Mouse (Mus musculus) hematopoietic stem cell, adult 5-6 weeks (primary cell): Measurements from ENCODE around the gene Sorbs1. TPM values are rescaled to one million over a fixed set of nuclear protein-coding genes. Genes with fewer than 3 reads are reported as not detected.

ENCODE experiments used
- ATAC-seq, 2 experiments: fragments of 125-278 bp in 1 of 2; replicated peaks in 1 of 2; 2 replicates each; pipeline ENCODE4 v1.8.0; 2016 to 2017; ENCODE audit warnings: inconsistent platforms in 2 of 2, mild to moderate bottlenecking in 2 of 2, moderate number of reproducible peaks in 2 of 2, low read depth in 1 of 2, moderate TSS enrichment in 1 of 2; ENCODE audit not compliant: low FRiP score in 2 of 2, poor library complexity in 2 of 2, severe bottlenecking in 2 of 2, insufficient read depth in 1 of 2, low TSS enrichment in 1 of 2
- total RNA-seq: library from RNA; stranded (forward); fragments of 172-1452, 232-1000 nt; gene quantifications from 2 replicates; pipeline ENCODE4 v1.2.3, GENCODE M21; 2017

The Sorbs1 gene
- total RNA-seq, 1 experiment from 2014 or later = 11.6 TPM

DNA sequence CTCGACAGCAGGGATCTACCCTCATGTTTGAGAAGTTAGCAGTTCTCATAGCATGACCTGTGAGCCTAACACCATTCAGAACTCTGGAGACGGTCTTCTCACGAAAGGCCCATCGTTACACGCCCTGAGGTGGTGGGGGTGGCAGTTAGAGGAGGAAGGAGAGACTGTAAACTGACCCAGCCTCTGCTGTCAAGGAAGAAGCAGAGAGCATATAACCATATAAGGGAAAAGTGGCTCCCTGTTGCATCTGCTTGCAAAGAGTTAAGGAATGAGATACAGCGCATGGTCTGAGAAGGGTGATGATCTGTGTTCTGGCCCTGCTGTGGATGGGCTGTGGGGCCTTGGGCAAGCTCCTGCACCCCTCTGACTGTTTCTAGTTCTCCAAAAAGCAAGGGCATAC lies 50.7 kb downstream of the Sorbs1 start:
- ATAC-seq = no peak

DNA sequence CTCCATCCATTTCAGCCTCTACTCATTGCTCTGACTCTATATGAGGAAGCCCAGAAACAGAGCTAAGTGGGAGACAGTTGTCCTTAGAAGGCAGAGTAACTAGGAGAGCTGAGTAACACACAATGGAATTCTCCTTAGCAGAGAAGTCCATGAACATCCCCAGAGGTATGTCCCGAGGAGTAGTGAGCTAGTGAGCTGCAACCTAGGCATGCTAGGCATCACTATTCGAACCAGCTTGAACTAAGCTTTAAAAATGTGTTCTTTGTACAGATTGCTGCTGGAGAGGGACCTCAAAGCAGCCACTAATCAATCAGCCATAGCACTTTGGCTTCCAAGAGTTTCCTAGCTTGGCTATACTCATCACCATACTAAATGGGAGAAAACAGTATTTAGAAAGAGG lies 51.1 kb downstream of the Sorbs1 start:
- no peak for ATAC-seq

DNA sequence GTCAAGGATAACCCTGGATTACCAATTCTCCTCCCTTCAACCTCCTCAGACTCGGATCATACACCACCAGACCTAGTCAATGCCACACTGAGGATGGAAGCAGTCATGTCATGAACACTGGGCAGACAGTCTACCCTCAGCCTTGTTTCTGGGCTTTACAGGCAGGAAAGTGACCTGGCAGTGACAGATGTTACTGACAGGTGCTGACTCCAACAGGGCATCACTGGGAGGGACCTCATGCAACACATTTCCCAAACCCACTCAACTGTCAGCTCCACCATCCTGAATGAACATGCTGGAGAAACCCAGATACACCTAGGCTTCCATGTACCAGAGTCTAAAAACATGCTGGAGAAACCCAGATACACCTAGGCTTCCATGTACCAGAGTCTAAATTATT lies 51.9 kb downstream of the Sorbs1 start:
- ATAC-seq = no peak

DNA sequence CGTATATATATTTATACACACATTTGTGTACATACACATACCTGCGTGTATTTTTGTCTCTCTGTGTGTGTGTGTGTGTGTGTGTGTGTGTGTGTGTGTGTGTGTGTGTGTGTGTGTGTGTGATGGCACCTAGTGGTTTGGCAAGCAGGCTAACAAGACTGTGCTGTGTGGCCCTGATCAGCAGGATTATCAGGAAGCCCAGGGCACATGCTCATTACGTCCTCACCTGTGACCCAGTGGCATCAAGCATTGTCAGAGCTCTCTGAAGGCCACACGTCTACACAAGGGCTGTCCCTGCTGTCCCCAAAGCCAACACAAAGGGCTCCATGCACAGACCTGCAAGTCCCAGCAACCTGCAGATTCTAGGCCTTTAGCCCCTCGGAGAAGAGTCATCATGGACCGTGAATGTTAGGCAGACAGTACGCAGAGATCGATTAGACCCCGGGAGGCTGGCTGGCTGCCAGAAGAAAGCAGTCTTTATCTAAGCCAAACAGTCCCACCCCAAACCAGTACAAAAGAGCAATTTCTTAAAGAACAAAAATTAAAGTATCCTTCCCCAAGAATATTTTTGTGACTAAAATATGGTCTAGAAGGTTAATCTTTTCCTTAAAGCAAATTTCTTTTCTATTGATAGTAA lies 52.6 kb downstream of the Sorbs1 start:
- ATAC-seq = no peak

DNA sequence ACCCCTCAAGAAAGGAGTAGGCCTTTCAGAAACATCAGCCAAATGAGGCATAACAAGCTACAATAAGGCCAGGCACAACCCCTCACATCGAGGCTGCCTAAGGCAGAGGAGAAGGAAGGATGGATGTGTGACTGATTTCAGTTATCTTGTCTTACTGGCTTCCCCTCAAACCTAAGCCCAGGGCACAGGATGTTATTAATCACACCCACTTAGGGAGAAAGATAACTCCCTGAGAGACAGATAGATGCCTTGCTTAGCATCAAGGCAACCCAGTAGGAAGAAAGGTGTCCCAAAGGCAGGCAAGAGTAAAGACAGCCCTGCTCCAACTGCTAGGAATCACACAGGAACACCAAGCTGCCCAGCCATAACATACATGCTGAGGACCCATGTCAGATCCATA lies 54.2 kb downstream of the Sorbs1 start:
- no peak for ATAC-seq

DNA sequence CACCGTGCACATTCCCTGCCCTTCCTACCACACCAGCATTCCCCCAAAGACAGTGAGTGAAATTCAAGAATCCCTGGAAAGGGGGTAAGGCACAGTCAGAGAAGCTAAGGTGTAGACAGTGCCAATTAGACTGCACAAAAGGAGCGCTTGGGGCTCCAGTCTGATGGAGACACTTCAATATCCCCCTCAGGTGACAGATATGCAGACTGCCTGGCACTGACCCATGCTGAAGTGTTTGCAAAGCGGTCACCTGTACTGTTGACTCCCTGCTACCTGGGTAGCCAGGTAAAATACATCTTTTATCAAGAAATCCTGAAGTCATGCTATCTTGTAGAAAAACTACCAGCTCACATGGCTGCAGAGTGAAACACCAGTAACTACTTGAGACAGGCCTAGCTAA lies 54.8 kb downstream of the Sorbs1 start:
- no peak for ATAC-seq

DNA sequence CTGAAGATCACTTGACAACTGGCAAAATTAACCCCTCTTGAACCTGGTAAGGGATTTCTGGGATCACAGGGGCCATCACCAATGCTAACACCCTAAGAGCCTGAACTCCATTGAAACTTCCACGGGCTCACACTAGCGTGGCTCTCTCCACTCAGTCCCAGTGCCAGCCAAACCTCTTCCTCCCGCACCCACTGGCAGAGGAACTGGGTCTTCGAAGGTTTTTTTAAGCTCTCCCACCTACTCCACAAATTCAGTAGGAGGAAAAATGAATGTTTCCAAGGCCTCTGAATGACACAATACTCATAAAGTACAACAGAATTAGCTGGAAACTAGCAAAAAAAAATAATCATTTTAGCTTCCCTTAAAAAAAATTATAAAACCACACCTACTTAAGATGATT lies 58.3 kb downstream of the Sorbs1 start:
- ATAC-seq = no peak

DNA sequence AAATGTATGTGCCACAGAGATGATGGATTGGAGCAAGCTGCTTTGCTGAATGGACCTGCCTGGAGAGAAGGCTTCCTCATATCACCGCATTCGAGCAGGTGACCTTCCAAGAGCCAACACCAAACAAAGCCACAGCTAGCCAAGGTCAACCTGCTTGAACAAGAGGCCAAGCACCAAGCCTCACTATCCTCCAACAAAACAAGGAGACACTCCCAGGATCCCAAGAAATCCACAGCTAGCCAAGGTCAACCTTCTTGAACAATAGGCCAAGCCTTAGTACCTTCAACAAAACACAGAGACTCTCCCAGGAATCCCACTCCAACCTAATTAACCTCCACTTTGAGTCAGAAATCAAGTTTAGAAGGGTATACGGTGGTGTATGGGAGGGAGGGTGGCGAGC lies 59.5 kb downstream of the Sorbs1 start:
- ATAC-seq = no peak

DNA sequence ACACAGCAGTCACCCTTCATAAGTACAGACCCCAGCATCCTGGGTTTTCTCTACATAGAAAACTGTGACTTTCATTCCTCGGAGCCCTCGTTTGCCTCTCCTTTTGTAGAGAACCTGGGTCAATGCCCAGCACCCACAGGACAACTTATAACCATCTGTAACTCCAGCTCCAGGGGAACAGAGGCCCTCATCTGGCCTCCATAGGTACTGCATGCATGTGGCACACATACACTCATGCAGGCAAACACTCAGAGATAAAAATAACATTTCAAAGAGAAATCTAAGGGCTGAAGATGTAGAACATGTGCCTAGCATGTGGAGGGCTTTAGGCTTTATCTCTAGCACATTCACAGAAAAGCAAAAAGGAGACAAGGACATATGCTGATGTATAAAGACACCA lies 61.4 kb downstream of the Sorbs1 start:
- no peak for ATAC-seq

DNA sequence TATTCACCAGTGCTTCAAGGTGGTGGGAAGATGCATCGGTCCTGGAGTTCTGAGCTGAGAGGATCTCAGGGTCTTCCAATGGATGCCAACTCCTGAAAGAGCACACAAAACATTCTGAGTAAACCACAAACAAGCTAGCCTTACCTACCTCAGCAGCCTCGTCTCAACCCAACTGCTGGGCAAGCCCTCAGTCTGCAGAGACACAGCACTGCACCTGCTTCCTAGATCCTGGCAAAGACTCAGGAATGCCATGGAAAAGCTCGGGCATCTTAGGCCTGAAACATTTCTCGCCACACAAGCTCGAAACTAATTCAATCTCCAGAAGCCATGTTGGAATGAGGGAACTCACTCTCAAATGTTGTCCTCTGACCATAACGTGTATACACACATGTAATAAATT lies 62.3 kb downstream of the Sorbs1 start:
- no peak for ATAC-seq

DNA sequence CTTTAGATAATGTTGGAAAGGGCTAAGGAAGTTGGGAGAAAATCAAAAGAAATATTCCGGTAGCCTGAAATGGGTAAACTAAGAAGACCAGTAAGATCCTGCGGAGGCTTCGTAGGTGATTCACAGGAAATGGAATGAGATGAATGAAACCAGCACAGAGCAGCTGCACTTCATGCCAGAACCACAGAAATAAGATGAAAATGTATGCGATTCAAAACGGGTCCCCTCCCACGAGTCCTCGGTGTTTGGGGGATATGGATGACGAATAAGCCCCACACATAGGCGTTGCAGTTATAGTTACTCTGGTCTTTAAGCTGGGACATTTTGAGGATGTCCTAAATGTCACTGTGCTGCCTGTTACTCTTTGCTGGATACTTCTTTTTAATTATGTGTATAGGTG lies 67.1 kb downstream of the Sorbs1 start:
- ATAC-seq = no peak

DNA sequence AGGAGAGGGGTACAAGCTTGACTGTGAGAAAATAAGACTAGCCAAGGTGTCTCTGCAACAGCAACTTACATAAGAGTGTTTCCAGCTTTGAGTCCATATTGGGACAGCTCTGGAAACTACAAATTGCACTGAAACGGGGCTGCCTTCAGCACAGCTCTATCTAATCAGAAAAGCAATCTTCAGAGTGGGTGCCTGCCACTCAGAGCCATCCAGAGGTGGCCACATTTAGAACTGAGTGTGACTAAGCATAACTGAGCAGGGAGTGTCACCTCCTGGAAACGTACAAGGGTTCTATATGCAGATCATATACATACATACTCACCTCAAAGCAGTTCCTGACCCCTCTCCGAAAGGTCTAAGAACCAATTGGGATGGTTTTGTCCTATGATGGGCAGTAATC lies 71.2 kb downstream of the Sorbs1 start:
- ATAC-seq = peak; percentile 21 to 49; a peak in 1 of 4 replicates

DNA sequence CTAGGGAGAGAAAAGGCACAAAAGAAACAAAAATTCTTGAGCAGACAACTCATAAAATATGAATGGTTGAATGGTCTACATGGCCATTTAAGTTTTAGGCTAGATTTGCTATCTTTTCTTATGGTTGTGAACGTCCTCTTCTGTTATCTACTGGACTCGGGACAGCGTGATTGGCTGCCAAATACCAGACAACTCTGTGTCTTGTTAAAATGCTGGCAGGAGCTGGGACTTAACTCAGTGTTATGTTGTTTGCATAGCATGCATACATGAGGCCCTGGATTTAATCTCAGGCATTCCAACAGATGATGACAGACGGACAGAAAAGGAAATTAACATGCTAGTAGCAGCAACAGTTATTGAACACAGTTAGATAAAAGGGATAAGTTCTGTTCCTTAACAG lies 72.6 kb downstream of the Sorbs1 start:
- ATAC-seq = no peak

DNA sequence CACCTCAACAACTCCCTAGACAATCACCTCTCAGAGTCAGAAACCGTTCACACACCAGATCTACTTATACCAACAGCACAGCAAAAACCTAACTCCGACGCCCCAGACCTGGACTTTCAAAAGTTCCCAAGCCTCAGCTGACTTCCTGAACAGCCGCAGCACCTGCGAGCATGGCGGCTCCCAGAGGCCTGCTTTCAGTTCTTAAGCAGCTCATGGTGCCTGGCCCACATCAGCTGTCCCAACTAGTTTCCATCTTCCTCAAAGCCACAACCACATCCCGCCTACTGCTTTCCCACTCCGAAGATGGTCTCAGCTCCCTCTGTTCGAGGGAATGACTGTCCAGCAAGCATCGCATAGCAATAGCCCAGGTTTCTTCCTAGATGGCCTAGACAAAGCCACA lies 74.7 kb downstream of the Sorbs1 start:
- no peak for ATAC-seq

DNA sequence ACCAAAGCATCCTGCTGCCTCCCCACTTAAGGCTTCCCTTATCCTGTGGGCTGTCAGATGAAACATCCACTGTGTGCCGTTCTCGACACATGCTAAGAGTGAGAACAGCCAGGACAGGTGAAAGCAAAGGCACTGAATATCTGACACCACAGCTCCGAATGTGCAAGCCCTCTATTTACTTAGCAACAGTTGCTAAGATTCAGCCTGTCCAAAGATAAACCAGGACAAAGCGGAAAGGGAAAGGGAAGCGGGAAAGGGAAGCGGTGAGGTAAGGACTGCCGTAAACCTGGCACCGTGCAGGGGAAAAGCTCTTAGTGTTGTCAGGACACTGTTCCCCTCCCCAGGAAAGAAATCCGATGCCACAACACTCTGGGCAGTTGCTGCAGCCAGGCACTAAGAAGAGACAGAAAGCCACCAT lies 75.9 kb downstream of the Sorbs1 start:
- ATAC-seq = no peak

DNA sequence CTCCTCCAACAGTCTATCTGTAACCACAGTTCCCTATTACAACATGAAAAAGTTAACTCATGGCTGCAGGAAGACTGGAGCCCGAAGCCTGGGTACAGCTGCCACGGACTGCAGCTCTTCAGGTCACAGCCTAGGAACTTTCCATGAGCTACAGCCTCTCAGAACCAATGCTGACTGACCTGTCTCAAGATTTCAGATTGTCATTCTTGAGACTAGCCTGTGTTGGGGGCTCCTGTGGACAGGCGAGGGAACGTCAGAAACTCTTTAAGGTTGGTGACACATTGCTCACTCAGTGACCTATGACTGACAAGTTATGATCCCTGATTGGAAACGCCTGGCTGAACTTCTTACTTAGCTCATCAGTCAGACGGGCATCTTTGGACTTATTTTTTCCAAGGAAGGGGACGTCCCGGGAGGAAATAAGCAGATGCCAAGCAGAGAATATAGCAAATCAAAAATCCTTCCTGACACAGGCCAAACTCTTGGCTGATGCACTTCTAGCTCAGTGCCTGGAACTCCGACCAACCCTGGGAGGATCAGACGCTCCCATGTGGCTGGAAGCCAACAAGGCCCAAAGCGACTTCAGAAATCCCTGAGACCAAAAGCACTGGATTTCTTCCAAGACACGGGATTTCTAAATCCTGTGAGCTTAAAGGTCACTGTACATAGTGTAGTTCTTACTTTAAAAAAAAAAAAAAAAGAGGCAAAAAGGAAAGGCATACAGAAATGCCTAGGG lies 76.9 kb downstream of the Sorbs1 start:
- ATAC-seq = no peak

DNA sequence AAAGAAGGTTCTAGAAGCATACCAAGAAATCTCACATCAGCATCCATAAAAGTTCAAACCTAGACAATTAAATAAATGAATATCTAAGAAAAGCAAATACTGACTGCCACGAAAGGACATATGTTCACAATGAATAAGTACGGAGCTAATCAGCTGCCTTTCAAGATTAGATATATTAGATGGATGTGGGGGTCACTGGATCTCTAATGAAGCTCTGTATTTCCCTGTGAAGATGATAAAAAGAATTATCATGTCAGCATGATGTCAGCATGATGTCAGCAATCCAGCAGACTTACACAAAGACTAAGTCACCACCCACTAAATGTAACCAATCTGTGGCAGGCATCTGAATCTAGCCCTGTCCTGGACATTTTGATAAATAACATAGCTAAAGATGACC lies 77.8 kb downstream of the Sorbs1 start:
- no peak for ATAC-seq

DNA sequence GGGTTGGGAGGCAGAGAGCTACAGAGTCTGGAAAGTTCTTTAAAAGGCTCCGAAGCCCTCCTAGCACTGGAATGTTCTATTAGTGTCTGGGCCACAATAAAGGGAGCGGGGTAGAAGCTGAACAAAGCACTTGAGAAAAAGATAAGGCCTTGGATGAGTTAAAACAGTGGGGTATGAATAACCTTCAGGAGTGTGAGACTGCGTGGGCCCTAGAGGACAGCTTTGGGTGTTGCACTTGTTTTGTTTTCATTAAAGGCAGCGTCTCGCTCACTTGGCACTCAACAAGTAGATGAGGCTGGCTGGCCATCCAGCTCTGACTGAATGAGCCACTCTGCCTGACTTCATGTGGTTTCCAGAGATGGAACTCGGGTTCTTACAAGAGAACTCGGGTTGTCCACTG lies 78.5 kb downstream of the Sorbs1 start:
- no peak for ATAC-seq
